Mouse (Mus musculus) gastrocnemius, postnatal 10 days (tissue): ENCODE measurements around the gene Med4. TPM values are rescaled to one million over a fixed set of nuclear protein-coding genes. Genes with fewer than 3 reads are reported as not detected.
"Not testable (repeated sequence)": the region's sequence is repeated elsewhere in the genome, so short reads cannot be mapped to it uniquely, and the experiment has no call there.

Source experiments
- DNase-seq: peaks from one replicate; pipeline ENCODE4 v3.0.0; 2021; ENCODE audit warnings: mixed read lengths
- total RNA-seq, 2 experiments: library from RNA; stranded (reverse); gene quantifications; 2 replicates each; pipeline ENCODE4 v1.2.3; 2021

The Med4 gene
- total RNA-seq, 2 experiments from 2014 or later, result 19.4 to 19.5 TPM

GRCm38 (mm10) chr14:73501721-73502120 lies 8.1 kb upstream of the Med4 start:
- DNase-seq, result no peak

DNA sequence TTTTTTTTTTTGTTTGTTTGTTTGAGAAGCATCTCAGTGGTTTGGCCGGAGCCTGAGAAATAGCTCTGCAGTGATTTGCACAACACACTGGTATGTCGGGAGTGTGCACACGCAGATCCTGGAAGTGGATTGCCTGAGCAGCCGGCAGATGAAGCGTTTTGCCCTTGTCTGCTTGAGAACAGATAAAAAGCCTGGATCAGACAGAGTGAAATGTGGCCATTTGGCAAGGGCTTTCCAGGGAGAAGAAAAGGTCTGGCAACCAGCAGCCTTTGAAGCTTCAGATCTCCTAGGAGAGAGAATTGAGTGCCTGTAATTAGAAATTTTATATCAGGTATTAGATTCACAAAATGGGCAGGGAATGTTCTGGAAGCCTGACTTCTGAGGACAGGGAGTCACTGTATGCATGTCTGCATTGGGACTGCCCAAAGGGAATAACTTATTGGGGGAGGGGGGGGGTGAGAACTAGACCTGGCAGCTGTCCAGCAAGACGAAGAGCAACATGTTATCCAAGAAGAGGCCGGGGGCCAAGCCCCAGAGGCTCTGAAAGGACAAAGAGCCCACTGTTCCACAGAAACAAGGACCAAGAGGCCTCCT lies 7.1 kb upstream of the Med4 start:
- DNase-seq, result no peak

- no peak for DNase-seq
Measured at GRCm38 (mm10) chr14:73503237-73503933, 6.4 kb upstream of the Med4 start.

DNA sequence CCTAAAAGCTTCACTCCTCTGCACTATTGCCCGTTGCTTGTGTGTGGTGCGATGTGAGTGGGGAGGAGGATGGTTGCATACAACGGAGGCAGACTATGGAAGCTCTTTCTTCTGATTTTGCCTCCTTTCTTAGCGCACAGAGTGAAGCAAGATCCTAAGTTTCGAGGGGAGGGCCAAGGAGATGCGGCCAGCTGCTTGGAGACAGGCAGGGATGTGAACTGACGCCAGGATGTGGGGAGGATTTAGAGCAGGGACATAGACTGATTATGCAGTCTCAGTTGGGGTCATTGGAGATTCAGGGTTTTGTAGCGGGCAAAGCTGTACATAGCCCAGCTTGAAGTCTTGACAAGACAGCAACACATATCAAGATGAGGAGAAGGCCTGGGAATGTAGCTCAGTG lies 3.5 kb upstream of the Med4 start:
- no peak for DNase-seq

GRCm38 (mm10) chr14:73507200-73507599 lies 2.6 kb upstream of the Med4 start:
- no peak for DNase-seq

DNA sequence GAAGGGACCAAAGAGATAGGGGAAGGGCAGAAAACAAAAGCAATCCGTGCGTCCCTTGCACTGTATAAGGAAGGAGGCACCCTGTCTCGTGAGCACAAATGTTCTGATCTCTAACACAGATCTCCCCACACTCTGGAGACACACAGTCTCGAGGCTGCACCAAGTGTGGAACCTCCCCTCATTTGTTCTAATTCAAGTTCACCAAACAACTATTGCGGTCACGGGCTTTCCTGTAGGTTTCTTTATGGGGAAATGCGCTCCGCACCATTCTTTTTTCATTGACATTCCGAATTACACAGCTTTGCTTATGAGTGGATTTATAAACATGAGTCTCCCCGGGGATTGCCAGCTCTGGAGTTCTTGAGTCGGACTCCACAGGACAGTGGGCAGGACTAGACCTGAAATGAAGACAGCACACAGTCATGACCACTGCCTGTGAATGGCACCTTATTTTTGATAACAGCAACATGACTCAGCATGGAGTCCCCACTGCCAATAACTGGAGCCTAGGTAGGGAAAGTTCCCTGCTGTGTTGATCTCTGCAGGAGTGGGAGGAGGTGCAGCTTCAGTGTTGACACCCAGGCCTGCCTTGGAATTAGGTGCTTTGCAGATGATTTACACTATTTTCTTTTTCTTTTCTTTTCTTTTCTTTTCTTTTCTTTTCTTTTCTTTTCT lies 2.0 kb upstream of the Med4 start:
- no peak for DNase-seq

GRCm38 (mm10) chr14:73508630-73509395 lies 1.0 kb upstream of the Med4 start:
- DNase-seq, result no peak

DNA sequence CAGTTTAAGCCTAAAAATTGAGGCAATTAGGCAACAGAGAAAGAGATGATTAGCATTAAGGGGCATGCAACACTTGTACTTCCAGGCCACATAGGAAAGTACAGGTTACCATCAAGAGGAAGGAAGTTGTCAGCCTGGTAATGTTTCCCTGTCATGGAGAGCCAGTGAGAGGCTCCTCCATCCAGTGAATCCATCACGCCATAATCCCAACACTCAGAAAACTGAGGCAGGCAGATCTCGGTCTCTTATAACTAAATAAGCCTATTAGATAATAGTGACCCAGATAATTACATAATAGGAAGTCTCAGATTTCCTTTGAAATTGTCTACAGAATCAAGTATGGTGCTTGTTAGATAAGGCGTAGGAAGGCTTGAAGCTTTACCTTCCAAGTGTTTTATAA lies 14.3 kb downstream of the Med4 start:
- DNase-seq, result no peak

DNA sequence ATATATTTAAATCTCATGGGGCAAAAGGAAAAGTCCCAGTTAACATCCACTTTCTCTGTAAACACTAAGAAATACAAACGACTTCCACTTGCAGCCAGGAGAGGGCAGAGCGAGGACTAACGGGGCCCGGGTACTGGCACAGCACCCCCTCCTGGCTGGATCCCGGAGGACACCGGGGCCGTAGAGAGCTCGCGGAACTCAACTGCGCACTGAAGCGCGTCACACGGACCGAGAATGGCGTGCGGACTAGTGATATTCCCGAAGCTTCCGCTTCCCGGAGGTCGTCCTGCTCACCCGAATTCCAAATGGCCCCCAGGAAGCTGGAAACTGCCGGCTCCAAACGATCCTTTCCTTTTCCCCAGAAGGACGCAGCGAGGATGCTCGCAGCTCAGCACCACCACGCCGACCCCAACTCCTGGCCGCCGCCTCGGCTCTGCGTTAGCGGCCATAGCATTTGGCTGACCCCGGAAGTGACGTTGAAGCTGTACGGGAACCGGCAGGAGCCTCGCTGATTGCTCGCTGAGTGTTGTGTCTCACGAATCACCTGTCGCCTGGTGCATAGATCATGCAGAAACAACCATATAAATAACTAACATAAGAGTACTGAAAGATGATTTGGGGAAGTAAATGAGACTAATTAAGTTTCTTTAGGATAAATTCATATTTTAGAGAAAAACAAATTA lies 15.1 kb downstream of the Med4 start, which contains the start of gene Sucla2:
TSS of gene Sucla2 (plus strand) at position 554 of the 683 bp plus-strand sequence.
- peak; percentile 95 for DNase-seq

DNA sequence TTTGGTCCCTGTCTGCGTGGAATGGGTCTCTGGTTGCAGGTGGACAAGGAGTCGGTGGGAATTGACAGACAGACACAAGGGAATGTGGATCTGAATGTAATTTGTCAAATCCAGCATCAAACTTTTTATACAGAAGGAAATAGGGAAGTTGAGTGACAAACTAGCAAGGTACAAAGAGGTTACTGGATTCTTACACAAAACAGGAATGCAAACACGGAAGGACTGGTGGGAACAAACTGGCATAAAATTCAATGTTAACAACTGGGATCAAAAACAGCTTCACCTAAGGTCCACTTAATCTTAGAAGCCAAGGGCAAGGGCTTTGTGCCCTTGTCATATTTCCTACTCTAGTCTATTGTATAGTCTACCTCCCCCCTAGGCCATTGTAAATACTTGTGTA lies 18.8 kb downstream of the Med4 start:
- not testable (repeated sequence) for DNase-seq

DNA sequence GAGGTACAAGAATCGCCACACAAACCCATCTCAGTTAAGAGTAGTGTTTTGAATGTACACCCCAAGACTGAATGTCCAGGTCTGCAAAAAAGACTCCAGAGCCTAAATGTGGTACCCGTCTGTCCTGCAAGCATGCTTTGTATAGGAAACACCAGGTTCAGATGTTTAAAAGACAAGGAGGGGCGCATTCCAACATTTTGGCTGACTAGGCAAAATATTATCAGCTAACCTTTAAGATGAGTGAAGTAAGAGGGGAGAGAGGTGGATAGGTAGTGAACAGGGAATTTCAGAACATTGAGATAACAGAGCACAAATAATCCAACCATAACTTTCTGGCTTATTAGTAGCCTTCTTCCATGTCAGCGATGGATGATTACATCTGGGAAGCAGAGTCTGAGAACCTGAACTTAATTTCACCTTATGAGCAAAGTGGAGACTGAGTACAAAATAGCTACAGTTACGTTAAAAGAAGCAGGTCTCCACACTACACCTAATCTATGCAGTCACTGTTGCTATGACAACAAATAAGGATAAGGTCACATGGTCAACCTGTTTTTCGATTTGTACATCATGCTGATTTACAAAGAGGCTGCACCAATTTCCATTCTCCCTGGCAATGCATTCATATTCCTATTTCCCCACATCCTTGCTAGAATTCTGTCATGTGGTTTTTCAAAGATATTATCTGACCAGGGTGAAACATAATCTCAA lies 24.1 kb downstream of the Med4 start:
- DNase-seq, result no peak

GRCm38 (mm10) chr14:73535641-73536040 lies 25.8 kb downstream of the Med4 start:
- no peak for DNase-seq

DNA sequence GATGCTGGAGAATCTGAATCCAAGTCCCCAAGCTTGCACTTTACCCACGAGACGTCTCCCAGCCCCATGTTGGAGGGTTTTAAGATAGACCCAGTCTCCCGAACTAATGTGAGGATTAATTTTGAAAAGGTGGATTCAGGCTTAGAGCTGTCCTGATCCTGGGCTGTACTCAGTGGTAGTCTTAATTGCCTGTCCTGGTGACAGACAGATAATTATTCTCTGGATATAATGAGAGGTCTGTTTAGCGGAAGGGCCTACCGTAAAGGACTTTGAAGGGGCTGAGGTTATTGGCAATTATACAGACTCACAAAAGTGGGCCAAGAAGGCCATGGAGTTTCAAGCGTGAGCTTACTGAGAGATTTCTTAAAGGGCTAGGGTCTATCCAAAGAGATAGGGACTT lies 34.0 kb downstream of the Med4 start:
- no peak for DNase-seq

DNA sequence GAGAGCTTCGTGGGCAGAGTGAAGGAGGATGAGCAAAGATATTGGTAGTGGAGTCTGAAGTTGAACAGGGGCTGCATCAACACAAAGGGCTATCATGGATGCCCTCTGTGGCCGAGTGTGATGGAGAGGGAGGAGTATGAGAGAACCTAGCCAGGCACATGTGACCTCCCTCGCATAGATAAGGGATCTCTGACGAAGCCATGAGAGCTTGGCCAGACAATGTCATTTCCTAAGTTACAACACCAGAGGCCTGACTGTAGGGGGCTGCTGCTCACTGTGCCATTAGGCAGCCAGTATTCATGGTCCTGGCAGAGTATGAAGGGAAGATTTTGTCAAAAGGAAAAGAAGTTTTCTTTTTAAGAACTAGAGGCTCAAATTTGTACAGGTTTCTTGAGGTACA lies 37.2 kb downstream of the Med4 start:
- DNase-seq, result no peak

DNA sequence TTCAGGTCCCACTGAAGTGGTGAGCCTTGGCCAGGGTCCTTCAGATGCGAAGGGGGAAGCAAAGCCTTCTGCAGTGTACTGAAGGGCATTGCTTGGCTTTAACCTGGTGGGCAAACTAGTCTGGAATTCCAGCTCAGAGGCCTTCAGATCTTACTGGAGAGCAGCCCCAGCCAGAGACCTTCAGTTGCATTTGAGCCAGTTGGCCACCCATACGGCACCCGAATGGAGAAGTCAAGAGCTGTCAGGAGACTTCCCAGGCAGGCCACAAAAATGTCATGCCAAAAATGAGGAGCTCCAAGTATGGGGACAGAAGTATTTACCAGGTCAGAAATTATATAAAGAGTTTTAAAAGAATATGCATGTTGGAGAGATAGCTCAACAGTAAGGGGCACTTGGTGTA lies 38.2 kb downstream of the Med4 start, which contains the start of gene Nudt15:
TSS of gene Nudt15 (minus strand) at position 192 of the 400 bp plus-strand sequence.
- no peak for DNase-seq

DNA sequence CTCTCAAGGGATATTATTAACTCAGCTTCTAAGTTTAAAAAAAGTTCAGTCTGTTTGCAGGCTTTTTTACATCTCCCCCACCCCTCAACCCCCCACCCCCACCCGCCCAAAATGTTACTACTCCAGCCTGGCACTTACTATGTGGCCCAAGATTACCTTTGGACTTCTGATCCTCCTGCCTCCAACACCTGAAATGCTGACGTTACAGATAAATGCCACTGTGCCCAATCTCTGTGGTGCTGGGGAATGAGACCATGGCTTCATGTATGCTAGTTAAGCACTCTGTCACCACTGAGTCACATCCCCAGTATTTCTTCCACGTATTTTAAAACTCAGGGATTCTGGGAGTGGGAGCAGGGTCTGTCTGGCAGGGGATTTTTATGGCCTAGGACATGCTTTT lies 40.5 kb downstream of the Med4 start:
- no peak for DNase-seq

- DNase-seq, result no peak
Measured at GRCm38 (mm10) chr14:73550732-73551131, 40.9 kb downstream of the Med4 start.

- no peak for DNase-seq
Measured at GRCm38 (mm10) chr14:73551164-73551563, 41.3 kb downstream of the Med4 start.

- peak; percentile 99 for DNase-seq
Measured at GRCm38 (mm10) chr14:73552341-73553121, 42.7 kb downstream of the Med4 start.

GRCm38 (mm10) chr14:73553122-73553696 lies 43.4 kb downstream of the Med4 start:
- DNase-seq, result no peak
